Mouse (Mus musculus) liver, embryonic 11.5 days (tissue): ENCODE data around the gene Cox20. TPM values are rescaled to one million over a fixed set of nuclear protein-coding genes. Genes with fewer than 3 reads are reported as not detected.

Experiments used
- ATAC-seq: fragments of 200-750 bp; cut with Nextera tagmentation; replicated peaks from 2 replicates; pipeline ENCODE4 v1.8.0; 2017; ENCODE audit warnings: moderate number of reproducible peaks, mild to moderate bottlenecking, moderate TSS enrichment, moderate library complexity; ENCODE audit not compliant: low FRiP score
- DNase-seq: peaks from one replicate; pipeline ENCODE4 v3.0.0-alpha.2; 2017; ENCODE audit warnings: low spot score
- H3K27ac ChIP-seq: fragments of 300-500 bp; sonication (generic); 2 replicates; pipeline ENCODE4 v1.5.1; 2014; ENCODE audit warnings: mild to moderate bottlenecking, low read depth, low read length, control low read depth
- H3K27me3 ChIP-seq: fragments of 300-500 bp; sonication (generic); replicated peaks from 2 replicates; pipeline ENCODE4 v1.6.1; 2014; ENCODE audit warnings: low read length, mixed read lengths; ENCODE audit not compliant: control insufficient read depth, insufficient read depth
- H3K36me3 ChIP-seq: fragments of 300-500 bp; sonication (generic); 2 replicates; pipeline ENCODE4 v1.6.1; 2014; ENCODE audit warnings: mild to moderate bottlenecking, low read length, moderate library complexity, mixed read lengths; ENCODE audit not compliant: control insufficient read depth, insufficient read depth
- H3K4me1 ChIP-seq: fragments of 300-500 bp; sonication (generic); replicated peaks from 2 replicates; pipeline ENCODE4 v1.6.1; 2014; ENCODE audit warnings: low read length, mixed read lengths; ENCODE audit not compliant: control insufficient read depth, insufficient read depth
- H3K4me2 ChIP-seq: fragments of 300-500 bp; sonication (generic); 2 replicates; pipeline ENCODE4 v1.6.1; 2014; ENCODE audit warnings: mild to moderate bottlenecking, control low read depth, moderate library complexity
- H3K4me3 ChIP-seq: fragments of 300-500 bp; sonication (generic); 2 replicates; pipeline ENCODE4 v1.5.1; 2014; ENCODE audit warnings: low read depth, low read length, control low read depth
- H3K9ac ChIP-seq: fragments of 300-500 bp; sonication (generic); 2 replicates; pipeline ENCODE4 v1.6.1; 2014; ENCODE audit warnings: low read depth, low read length, control low read depth
- H3K9me3 ChIP-seq: fragments of 300-500 bp; sonication (generic); 2 replicates; pipeline ENCODE4 v1.6.1; 2016; ENCODE audit warnings: low read length, inconsistent platforms, mixed read lengths; ENCODE audit not compliant: control insufficient read depth
- WGBS: fragments of 180-500 bp; shearing (Covaris S2); extraction: QIAGEN DNeasy Blood & Tissue Kit; methylation state at CpG from one replicate; pipeline ENCODE4 v1.1.7; 2014; 5-methylcytosine and 5-hydroxymethylcytosine counted together
- polyA plus RNA-seq: library from polyadenylated mRNA; unstranded; fragments of >200 nt; fragmentation: Nextera tagmentation; extraction: Ambion mirVana; gene quantifications from 2 replicates; pipeline ENCODE4 v1.2.1, GENCODE M21; 2014

The Cox20 gene
- polyA plus RNA-seq, 1 experiment from 2014 or later, result 129 TPM

DNA sequence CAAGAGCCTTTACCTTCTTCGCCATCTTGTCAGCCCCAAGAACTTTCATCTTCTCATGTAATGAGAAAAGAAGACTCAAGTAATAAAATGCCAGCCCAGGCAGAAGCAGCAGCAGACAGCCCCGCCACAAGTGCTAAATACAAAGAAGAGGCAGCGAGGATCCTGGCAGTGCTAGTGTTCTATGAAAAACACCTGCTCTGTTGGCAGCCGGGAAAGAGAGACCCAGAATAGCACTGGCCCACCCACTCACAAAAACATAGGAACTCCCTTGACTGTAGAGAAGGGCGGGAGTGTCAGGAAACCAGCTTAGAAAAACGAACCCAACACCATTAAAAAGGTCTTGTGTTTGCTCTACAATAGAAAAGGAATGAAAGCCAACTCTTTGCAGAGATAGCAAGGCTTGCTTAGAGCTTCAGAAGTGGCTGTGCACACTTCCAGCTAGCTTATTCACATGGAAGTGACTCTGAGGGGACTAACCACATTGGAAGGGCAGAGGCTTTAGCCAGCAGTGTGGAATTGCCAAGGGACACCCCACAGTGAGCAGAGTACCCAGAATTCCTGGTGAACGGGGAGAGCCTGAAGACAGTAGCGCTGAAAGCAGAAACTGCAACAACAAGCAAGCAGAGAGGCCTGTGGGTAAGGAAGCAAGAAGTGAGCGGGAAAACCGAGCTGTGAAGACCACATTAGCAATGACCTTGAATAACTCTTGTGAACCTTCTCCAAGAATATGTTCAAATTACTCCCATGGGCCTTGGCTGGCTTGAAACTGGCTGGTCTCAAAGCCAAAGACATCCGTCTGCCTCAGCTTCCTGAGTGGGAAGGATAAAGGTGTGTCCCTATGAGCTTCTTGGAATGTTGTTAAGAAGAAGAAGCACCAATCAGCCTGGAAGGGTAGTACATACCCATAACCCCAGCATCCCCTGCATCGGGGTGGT, 39.1 kb downstream of the Cox20 start:
- H3K4me1 ChIP-seq, result no peaks in the 10 kb centered on the region
- ATAC-seq, result no peak
- H3K4me2 ChIP-seq, result no peak overlapping the region
- no peaks in the 10 kb centered on the region for H3K9me3 ChIP-seq
- no peak overlapping the region for H3K9ac ChIP-seq
- no peaks in the 10 kb centered on the region for H3K27me3 ChIP-seq
- no peak overlapping the region for H3K4me3 ChIP-seq
- no peak overlapping the region for H3K27ac ChIP-seq
- no peaks in the 10 kb centered on the region for H3K36me3 ChIP-seq
- WGBS, result 76% methylated on average over 12 of the region's 12 CpGs
- DNase-seq, result no peak

DNA sequence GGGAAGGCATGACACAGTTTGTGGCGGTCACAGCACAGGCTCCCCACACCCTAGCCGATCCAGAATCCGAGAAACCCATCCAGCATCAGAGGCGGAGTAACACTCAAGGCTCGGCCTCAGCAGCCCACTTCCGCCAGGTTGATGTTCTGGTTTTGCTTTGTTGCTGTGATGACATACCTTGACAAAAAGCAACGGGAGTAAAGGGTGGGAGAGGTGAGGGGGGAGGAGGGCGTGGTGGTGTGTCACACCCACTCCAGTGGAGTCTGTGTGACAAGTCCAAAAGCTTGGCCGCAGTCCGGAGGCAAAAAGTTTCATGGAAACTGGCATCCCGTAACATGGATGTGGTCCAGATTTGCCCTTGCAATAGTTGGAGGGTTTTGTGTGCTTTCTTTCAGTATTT, 41.3 kb downstream of the Cox20 start:
- no peaks in the 10 kb centered on the region for H3K4me1 ChIP-seq
- no peak overlapping the region for H3K4me2 ChIP-seq
- H3K4me3 ChIP-seq, result no peak overlapping the region
- H3K27ac ChIP-seq, result no peak overlapping the region
- 81% methylated on average over 11 of the region's 11 CpGs for WGBS
- DNase-seq, result no peak
- ATAC-seq, result no peak
- no peaks in the 10 kb centered on the region for H3K27me3 ChIP-seq
- no peaks in the 10 kb centered on the region for H3K9me3 ChIP-seq
- no peak overlapping the region for H3K9ac ChIP-seq
- H3K36me3 ChIP-seq, result no peaks in the 10 kb centered on the region

DNA sequence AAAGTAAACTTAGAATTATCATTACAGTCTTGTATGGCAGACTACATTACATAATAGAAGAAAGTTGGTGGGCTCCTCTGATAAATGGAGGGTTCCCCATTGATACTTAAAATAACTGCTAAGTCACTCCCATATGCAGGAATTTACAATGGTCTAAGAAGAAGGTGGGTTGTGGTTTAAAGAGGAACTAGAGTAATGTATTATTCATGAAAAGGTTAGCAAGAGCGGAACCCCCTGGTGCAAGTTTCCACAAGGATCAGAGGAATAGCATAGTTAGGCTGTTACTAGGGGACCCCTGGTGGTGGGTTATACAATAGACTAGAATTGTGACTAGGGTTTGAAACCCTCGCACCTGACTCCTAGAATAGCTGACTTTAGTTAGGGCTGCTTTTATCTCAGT, 41.8 kb downstream of the Cox20 start:
- Histone ChIP-seq H3K27ac (no peak overlapping the region), H3K4me1 (no peaks in the 10 kb centered on the region), H3K27me3 (no peaks in the 10 kb centered on the region), H3K4me3 (no peak overlapping the region), H3K36me3 (no peaks in the 10 kb centered on the region), H3K4me2 (no peak overlapping the region), H3K9me3 (no peaks in the 10 kb centered on the region), H3K9ac (no peak overlapping the region)
- DNase-seq (no peak), ATAC-seq (no peak)
- 69% methylated on average over 2 of the region's 2 CpGs for WGBS

DNA sequence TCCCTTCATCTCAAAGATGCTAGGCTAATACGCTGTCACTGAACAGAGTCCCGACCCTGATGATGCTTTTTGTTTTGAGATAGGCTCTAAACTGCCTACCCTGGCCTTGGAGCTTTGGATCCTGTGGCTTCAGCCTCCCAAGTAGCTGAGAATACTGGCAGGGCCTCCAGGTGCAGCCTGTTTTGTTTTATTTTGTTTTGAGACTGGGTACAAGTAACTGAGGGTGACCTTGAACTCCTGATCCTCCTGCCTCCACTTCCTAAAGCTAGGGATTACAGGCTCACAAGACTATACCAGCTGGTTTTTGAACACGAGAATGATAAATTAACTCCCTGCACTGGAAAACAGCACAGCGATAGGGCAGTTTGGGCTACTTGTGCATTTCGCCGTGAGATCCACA, 46.2 kb downstream of the Cox20 start:
- no peak for DNase-seq
- Histone ChIP-seq H3K4me3 (no peak overlapping the region), H3K9ac (no peak overlapping the region), H3K4me1 (peaks cover 7% of the 10 kb centered on the region), H3K4me2 (no peak overlapping the region), H3K9me3 (no peaks in the 10 kb centered on the region), H3K27me3 (no peaks in the 10 kb centered on the region), H3K36me3 (no peaks in the 10 kb centered on the region), H3K27ac (no peak overlapping the region)
- WGBS, result 85% methylated on average over 6 of the region's 6 CpGs
- ATAC-seq, result no peak

DNA sequence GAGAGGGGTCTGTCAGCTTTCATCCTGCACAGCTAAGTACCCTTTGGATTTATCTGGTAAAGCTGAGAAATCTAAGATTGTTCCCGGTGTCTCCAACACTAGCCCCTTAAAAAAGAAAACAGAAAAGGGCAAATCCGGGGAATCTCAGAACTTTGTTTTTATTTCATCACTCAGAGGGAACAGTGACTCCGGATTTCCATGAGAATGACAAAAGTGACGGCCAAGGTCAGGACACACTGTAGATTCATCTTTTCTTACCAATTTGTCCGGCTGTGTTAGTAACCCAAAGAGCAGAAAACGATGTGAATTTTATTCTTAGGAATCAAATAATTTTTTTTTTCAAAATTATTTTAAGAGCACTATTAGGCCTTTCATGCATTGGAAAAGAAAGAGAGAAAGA, 49.2 kb downstream of the Cox20 start:
- H3K9ac ChIP-seq, result peak overlapping the region; percentile 82
- WGBS, result 76% methylated on average over 6 of the region's 6 CpGs
- no peak for ATAC-seq

DNA sequence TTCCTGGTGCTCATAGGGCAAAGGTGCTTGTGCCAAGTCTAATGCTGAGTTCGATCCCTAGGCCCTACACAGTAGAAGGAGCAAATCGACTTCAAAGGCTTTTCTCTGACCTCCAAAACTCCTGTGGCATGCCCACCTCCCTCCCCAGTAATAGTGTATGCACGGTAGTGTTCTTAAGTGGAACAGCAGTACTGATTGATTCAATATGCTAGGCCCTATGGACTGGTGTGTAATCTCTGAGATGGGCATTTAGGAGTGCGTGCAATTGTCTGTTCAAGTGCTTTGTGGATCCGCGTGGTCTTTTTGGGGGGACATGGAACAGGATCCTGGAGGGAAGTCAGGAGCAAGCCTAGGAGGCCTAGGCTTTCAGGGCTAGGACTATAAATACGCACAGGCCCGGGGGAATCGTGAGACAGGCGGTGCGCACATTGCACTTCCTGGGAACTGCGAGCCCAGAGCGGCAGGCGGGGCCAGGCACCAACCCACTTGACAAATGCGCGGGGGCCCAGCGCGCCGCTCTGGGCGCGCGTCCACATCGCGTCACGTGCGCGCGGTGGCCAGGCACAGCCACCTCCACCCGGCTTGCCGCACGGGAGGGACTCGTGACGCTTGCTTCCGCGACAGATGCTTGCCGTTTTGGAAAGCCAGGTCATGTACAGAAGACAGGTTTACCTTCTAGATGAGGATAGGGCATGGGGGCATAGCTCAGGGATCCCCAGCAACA, 49.8 kb downstream of the Cox20 start:
- Histone ChIP-seq H3K27ac (peak overlapping the region; percentile 93), H3K9ac (peak overlapping the region; percentile 82), H3K4me2 (peak overlapping the region; percentile 85), H3K4me3 (peak overlapping the region; percentile 64), H3K27me3 (no peaks in the 10 kb centered on the region), H3K9me3 (no peaks in the 10 kb centered on the region), H3K36me3 (no peaks in the 10 kb centered on the region), H3K4me1 (peaks cover 12% of the 10 kb centered on the region)
- ATAC-seq (peak; percentile 95), DNase-seq (peak; percentile 89)
- 4% methylated on average over 36 of the region's 36 CpGs for WGBS

More for the DNA sequence above, 49.2 kb downstream of the Cox20 start:
- H3K27ac ChIP-seq, result peak overlapping the region; percentile 93
- no peak for DNase-seq
- H3K9me3 ChIP-seq, result no peaks in the 10 kb centered on the region
- H3K4me2 ChIP-seq, result peak overlapping the region; percentile 85
- no peaks in the 10 kb centered on the region for H3K27me3 ChIP-seq
- H3K36me3 ChIP-seq, result no peaks in the 10 kb centered on the region
- no peak overlapping the region for H3K4me3 ChIP-seq
- H3K4me1 ChIP-seq, result peaks cover 11% of the 10 kb centered on the region

DNA sequence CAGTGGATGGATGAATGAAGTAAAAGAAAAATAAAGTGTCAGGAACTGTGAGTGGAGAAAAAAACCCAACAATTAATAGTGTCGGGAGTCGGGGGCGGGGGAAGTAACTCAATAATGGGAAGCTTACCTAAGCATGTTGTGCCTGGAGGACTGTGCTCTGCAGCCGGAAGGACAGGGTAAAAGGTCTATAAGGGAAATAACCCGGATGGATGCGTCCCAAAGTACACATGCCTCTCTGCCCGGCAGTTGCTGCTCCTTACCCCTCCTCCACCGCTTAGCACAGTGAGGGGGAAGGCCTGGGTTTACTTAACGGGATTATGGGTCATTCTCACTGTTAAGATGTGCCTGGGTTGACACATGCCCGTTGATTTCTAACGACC, 50.3 kb downstream of the Cox20 start:
- Histone ChIP-seq H3K27ac (peak overlapping the region; percentile 93), H3K36me3 (no peaks in the 10 kb centered on the region), H3K9ac (peak overlapping the region; percentile 82), H3K27me3 (no peaks in the 10 kb centered on the region), H3K4me1 (peaks cover 12% of the 10 kb centered on the region), H3K9me3 (no peaks in the 10 kb centered on the region), H3K4me3 (peak overlapping the region; percentile 64), H3K4me2 (peak overlapping the region; percentile 85)
- no peak for DNase-seq
- WGBS, result under 1% methylated on average over 11 of the region's 11 CpGs
- ATAC-seq, result peak; percentile 86
